Mouse (Mus musculus): Measurements from ENCODE around the gene Palm3. TPM values are rescaled to one million over a fixed set of nuclear protein-coding genes. Genes with fewer than 3 reads are reported as not detected.
A peak's percentile ranks its signal among the peaks of the same experiment; 100 is the strongest.

Palm3 gene
- polyA plus RNA-seq, 1 experiment from 2014 or later, result 7.4 TPM

DNA sequence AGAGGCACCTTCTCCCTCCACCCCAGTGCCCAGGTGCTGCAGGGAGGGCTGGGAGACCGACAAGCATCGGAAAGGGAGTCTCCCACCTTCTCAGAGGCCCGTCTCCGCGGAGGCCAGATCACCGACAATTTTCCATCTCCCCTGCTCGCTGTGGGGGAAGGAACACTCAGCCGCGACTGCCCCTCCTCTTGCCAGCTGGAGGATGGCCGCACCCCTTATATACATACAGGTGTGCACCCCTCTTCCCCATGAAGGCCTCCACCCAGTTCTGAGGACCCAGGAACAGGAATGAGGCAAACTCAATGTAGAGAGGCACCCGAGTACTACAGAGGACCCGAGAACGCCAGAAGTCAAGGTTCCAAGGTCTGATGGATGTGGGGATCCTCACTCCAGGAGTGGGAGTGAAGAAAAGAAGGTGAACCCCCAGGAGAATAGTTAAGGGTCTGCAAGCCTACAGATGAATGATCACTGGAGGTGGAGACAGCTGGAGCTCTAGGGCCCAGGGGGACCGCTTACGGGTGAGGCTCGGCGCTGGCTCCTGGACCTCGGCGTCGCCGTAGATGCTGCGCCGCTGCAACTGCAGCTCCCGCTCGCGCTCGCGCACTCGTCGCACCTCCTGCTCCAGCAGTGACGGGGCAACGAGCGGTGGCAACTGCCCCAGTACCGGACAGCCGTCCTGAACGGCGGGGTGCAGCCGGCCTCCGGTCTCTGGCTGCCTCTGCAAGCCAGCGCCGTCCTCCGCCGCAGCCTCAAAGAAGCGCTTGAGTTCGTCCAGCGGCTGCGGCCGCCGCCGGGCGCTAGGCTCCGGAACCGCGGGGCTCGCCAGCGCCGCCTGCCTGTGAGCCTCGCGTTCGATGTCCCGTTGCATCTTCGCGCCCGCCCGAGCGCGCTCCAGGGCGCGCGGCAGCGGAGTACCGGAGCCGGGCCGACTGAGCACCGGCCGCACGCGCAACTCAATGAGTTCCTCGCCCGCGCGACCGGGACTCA lies 10.4 kb upstream of the Palm3 start:
- WGBS, result under 1% methylated on average over 83 of the region's 83 CpGs
- peak; percentile 17; the same call in 1 of the 2 replicates for ATAC-seq (ENCODE audit: low FRiP score, low TSS enrichment)
- Histone ChIP-seq H3K4me3 (ENCODE audit: low read length) (peak overlapping the region; percentile 53), H3K4me1 (ENCODE audit: control insufficient read depth, insufficient read depth, low read length) (peaks cover 26% of the 10 kb centered on the region), H3K9ac (ENCODE audit: low read depth, low read length) (peak overlapping the region; percentile 64), H3K4me2 (replicated peaks; ENCODE audit: low read depth, low read length) (peak overlapping the region; percentile 96), H3K36me3 (ENCODE audit: control insufficient read depth, insufficient read depth, low read length) (no peaks in the 10 kb centered on the region), H3K27ac (ENCODE audit: low read depth, low read length) (no peak overlapping the region), H3K27me3 (ENCODE audit: control insufficient read depth, insufficient read depth, low read length) (peaks cover 35% of the 10 kb centered on the region), H3K9me3 (ENCODE audit: control insufficient read depth, low read length) (no peaks in the 10 kb centered on the region)

DNA sequence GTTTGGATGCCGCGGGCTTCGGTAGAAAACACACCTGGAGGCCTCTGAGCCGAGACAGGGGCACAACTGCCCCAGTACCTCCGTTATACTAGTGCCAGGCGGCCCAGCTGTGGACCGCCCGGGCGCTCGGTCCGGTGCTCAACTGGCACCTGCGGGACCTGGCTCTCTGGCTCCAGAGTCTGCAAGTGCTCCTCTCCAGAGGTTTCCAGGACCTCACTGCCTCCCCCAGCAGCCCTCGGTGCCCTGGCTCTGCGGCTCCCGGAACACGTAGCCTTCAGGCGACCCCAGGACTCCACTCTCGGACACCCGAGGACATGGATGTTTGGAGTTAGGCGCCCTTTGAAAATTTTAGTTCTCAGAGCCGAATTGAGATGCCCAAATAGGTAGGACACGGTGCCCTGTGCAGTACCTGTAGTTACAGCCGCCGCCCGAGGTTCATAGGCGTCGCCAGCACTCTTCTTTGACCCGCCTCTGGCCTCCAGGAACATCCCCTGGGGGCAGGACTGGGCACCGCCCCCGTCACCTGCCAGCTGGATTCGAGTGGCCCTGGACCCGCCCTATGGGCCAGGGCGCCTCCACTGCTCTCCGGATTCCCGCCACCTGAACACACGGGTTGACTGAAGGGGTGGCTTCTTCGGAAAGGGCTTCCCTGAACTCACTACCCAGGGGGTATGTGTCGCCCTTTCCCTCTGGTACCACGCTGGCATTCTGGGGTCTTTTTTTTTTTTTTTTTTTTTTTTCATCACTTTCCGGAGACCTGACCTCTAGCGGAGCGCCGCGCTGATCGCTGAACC lies 9.4 kb upstream of the Palm3 start, which contains the start of gene 2210011C24Rik:
Gene 2210011C24Rik (minus strand): TSS at position 467 of the 794 bp plus-strand sequence.
- WGBS, result under 1% methylated on average over 45 of the region's 45 CpGs
- no peak within 1 kb of the TSS for H3K27ac ChIP-seq (ENCODE audit: low read depth, low read length)
- H3K4me1 ChIP-seq (ENCODE audit: control insufficient read depth, insufficient read depth, low read length), result peaks cover 26% of the 10 kb centered on the region

DNA sequence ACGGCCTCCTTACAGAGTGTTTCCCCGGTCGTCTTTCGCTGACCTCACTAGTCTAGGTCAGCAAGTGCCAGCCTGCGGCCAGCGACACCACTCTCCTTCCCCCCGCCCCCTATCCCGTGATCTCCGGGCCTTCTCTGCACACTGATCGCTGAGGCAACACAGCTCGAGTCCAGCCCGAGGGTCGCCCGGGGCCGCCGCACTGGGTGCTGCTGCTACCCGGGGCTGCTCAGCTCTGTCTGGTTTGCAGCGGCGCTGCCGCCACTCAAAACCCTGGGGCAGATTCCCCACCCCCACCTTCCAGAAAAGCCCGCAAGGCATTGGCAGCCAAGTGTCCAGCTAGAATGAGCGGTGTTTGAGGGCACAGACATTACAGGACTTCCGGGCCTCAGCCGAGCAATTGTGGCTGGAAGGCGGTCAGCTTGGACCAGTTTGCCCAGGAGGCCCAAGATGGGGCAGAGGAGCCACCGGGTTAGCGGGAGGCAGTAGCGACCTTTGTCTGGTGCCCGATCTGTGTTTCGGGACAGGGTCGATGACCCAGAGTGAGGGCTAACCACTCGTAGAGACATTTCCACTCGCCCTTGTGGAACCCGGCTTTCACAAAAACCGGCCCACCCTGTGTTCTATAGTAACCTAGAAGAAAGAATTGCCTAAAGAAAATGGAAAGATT lies 8.6 kb upstream of the Palm3 start:
- peak; percentile 43 for ATAC-seq (ENCODE audit: low FRiP score, low TSS enrichment)
- peak overlapping the region; percentile 96 for H3K4me2 ChIP-seq (replicated peaks; ENCODE audit: low read depth, low read length)
- H3K9ac ChIP-seq (ENCODE audit: low read depth, low read length), result peak overlapping the region; percentile 47; the same call in 1 of the 2 replicates
- no peak overlapping the region for H3K27ac ChIP-seq (ENCODE audit: low read depth, low read length)
- no peaks in the 10 kb centered on the region for H3K9me3 ChIP-seq (ENCODE audit: control insufficient read depth, low read length)
- no peaks in the 10 kb centered on the region for H3K36me3 ChIP-seq (ENCODE audit: control insufficient read depth, insufficient read depth, low read length)
- H3K27me3 ChIP-seq (ENCODE audit: control insufficient read depth, insufficient read depth, low read length), result peaks cover 35% of the 10 kb centered on the region
- peaks cover 26% of the 10 kb centered on the region for H3K4me1 ChIP-seq (ENCODE audit: control insufficient read depth, insufficient read depth, low read length)
- 5% methylated on average over 35 of the region's 35 CpGs for WGBS
- peak overlapping the region; percentile 53 for H3K4me3 ChIP-seq (ENCODE audit: low read length)

More for the DNA sequence above, 9.4 kb upstream of the Palm3 start, which contains the start of gene 2210011C24Rik:
- H3K4me3 ChIP-seq (ENCODE audit: low read length), result peak within 1 kb of the TSS; percentile 53
- H3K9ac ChIP-seq (ENCODE audit: low read depth, low read length), result peak within 1 kb of the TSS; percentile 64
- no peaks in the 10 kb centered on the region for H3K9me3 ChIP-seq (ENCODE audit: control insufficient read depth, low read length)
- ATAC-seq (ENCODE audit: low FRiP score, low TSS enrichment), result peak; percentile 41
- H3K4me2 ChIP-seq (replicated peaks; ENCODE audit: low read depth, low read length), result peak within 1 kb of the TSS; percentile 96
- H3K27me3 ChIP-seq (ENCODE audit: control insufficient read depth, insufficient read depth, low read length), result peaks cover 35% of the 10 kb centered on the region
- H3K36me3 ChIP-seq (ENCODE audit: control insufficient read depth, insufficient read depth, low read length), result no peaks in the 10 kb centered on the region

DNA sequence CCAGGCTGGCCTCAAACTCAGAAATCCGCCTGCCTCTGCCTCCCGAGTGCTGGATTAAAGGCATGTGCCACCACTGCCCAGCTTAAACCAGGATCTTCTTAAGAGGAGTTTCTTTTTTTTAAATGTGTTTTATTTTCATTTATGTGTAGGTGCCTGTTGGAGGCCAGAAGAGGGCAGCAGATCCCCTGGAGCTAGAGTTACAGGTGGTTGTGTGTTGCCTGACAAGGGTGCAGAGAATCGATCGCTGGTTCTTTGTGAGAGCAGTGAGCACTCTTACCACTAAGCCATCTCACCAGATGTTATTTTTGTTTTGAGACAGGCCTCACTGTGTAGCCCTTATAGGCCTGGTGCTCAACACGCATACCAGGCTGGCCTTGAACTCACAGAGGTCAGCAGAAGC lies 5.4 kb upstream of the Palm3 start:
- ATAC-seq (ENCODE audit: low FRiP score, low TSS enrichment), result no peak
- Histone ChIP-seq H3K4me1 (ENCODE audit: control insufficient read depth, insufficient read depth, low read length) (peaks cover 17% of the 10 kb centered on the region), H3K27me3 (ENCODE audit: control insufficient read depth, insufficient read depth, low read length) (peaks cover 26% of the 10 kb centered on the region), H3K9me3 (ENCODE audit: control insufficient read depth, low read length) (no peaks in the 10 kb centered on the region), H3K4me2 (replicated peaks; ENCODE audit: low read depth, low read length) (no peak overlapping the region), H3K9ac (ENCODE audit: low read depth, low read length) (no peak overlapping the region), H3K4me3 (ENCODE audit: low read length) (no peak overlapping the region), H3K36me3 (ENCODE audit: control insufficient read depth, insufficient read depth, low read length) (no peaks in the 10 kb centered on the region), H3K27ac (ENCODE audit: low read depth, low read length) (no peak overlapping the region)
- WGBS, result 99% methylated on average over 5 of the region's 5 CpGs

DNA sequence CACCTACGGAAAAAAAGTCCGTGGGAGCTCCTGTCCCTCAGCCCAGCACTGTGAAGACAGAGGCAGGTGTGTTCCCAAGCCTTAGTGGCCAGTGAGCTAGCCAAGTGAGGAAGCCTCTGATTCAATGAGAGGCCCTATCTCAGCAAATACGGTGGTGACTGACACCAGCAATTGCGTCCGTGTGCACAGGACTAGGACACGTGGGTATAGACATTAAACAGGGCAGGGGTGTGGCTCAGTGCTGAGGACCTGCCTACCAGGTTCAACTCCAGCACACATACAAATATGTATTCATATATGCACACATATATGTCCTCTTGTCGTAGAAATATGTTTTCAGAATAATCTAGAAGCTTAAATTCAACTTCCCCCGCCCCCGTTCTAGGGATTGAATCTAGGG lies 1.5 kb upstream of the Palm3 start:
- no peak for ATAC-seq (ENCODE audit: low FRiP score, low TSS enrichment)
- WGBS, result 82% methylated on average over 9 of the region's 9 CpGs

DNA sequence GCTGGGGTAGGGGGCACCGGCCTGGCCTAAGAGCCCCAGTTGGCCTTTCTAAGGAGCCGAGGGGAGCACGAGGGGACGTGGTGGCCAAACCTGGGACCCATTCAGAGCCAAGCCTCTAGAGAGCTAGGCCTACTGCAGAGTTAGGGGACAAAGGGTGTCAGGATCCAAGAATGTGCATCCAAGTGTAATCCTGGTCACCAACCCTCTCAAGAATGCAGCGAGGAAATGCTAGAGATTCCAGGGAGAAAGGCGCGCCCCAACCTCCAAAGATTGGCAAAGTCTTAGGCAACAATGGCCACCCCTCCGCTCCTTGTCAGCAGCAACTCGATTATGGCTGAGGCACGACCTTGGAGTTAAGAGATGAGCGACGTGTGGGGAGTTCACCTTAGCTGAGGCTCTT lies 298 bp downstream of the Palm3 start:
- Histone ChIP-seq H3K9ac (ENCODE audit: low read depth, low read length) (peak overlapping the region; percentile 44), H3K4me3 (ENCODE audit: low read length) (peak overlapping the region; percentile 23), H3K9me3 (ENCODE audit: control insufficient read depth, low read length) (no peaks in the 10 kb centered on the region), H3K27ac (ENCODE audit: low read depth, low read length) (peak overlapping the region; percentile 78), H3K4me2 (replicated peaks; ENCODE audit: low read depth, low read length) (peak overlapping the region; percentile 41), H3K27me3 (ENCODE audit: control insufficient read depth, insufficient read depth, low read length) (peaks cover 1% of the 10 kb centered on the region), H3K4me1 (ENCODE audit: control insufficient read depth, insufficient read depth, low read length) (peaks cover 44% of the 10 kb centered on the region), H3K36me3 (ENCODE audit: control insufficient read depth, insufficient read depth, low read length) (no peaks in the 10 kb centered on the region)
- no peak; the same call in 1 of the 2 replicates for ATAC-seq (ENCODE audit: low FRiP score, low TSS enrichment)
- WGBS, result 32% methylated on average over 12 of the region's 12 CpGs

More for the DNA sequence above, 1.5 kb upstream of the Palm3 start:
- H3K9me3 ChIP-seq (ENCODE audit: control insufficient read depth, low read length), result no peaks in the 10 kb centered on the region
- no peaks in the 10 kb centered on the region for H3K27me3 ChIP-seq (ENCODE audit: control insufficient read depth, insufficient read depth, low read length)
- no peak overlapping the region for H3K9ac ChIP-seq (ENCODE audit: low read depth, low read length)
- H3K36me3 ChIP-seq (ENCODE audit: control insufficient read depth, insufficient read depth, low read length), result no peaks in the 10 kb centered on the region
- no peak overlapping the region for H3K4me2 ChIP-seq (replicated peaks; ENCODE audit: low read depth, low read length)
- H3K27ac ChIP-seq (ENCODE audit: low read depth, low read length), result no peak overlapping the region
- H3K4me1 ChIP-seq (ENCODE audit: control insufficient read depth, insufficient read depth, low read length), result peaks cover 32% of the 10 kb centered on the region
- H3K4me3 ChIP-seq (ENCODE audit: low read length), result no peak overlapping the region

DNA sequence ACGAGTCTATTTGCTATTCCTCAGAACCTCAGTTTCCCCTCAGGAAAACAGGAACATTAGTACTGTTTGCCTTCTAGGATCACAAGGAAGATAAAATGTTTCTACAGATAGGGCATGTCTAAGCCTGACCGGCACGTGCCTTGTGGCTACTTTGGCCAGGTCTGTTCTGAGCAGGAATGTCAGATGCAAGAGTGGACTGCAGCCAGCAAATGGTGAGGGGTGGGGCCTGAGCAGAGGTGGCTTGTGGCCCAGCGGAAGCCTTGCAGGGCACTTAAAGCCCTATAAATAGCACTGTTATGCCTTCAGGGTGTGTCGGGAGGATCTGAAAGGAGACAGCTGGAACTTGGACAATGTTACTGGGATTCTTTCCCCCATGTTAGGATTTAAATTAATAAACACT lies 1.8 kb downstream of the Palm3 start:
- H3K4me2 ChIP-seq (replicated peaks; ENCODE audit: low read depth, low read length), result peak overlapping the region; percentile 41
- no peak for ATAC-seq (ENCODE audit: low FRiP score, low TSS enrichment)
- H3K9me3 ChIP-seq (ENCODE audit: control insufficient read depth, low read length), result no peaks in the 10 kb centered on the region
- H3K27ac ChIP-seq (ENCODE audit: low read depth, low read length), result no peak overlapping the region
- H3K4me1 ChIP-seq (ENCODE audit: control insufficient read depth, insufficient read depth, low read length), result peaks cover 45% of the 10 kb centered on the region
- peaks cover 5% of the 10 kb centered on the region for H3K27me3 ChIP-seq (ENCODE audit: control insufficient read depth, insufficient read depth, low read length)
- 8% methylated on average over 5 of the region's 5 CpGs for WGBS
- no peaks in the 10 kb centered on the region for H3K36me3 ChIP-seq (ENCODE audit: control insufficient read depth, insufficient read depth, low read length)
- no peak overlapping the region for H3K4me3 ChIP-seq (ENCODE audit: low read length)
- H3K9ac ChIP-seq (ENCODE audit: low read depth, low read length), result no peak overlapping the region

DNA sequence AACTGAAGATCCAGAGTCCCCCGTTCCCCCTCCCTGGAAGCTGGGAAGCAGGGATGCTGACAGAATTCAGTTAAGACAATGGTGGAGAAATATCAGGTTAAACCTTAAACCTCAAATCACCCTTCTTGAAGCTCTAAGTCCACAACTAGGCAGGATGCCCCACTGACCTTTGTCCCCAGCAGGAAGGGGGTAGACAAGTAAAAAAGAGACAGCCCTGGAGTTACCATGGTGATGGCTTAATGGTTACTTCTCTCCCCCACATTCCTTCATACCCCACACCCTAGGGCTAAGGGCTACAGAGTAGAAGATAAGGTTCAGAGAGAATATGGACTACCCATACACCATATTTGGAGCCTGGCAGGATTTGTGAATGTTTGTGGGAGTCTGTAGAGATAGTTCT lies 2.4 kb downstream of the Palm3 start:
- no peaks in the 10 kb centered on the region for H3K9me3 ChIP-seq (ENCODE audit: control insufficient read depth, low read length)
- peaks cover 5% of the 10 kb centered on the region for H3K27me3 ChIP-seq (ENCODE audit: control insufficient read depth, insufficient read depth, low read length)
- H3K4me3 ChIP-seq (ENCODE audit: low read length), result no peak overlapping the region
- H3K9ac ChIP-seq (ENCODE audit: low read depth, low read length), result no peak overlapping the region
- 24% methylated on average over 1 of the region's 1 CpGs for WGBS
- no peak overlapping the region for H3K27ac ChIP-seq (ENCODE audit: low read depth, low read length)
- no peaks in the 10 kb centered on the region; the same call in 1 of the 2 replicates for H3K36me3 ChIP-seq (ENCODE audit: control insufficient read depth, insufficient read depth, low read length)
- no peak for ATAC-seq (ENCODE audit: low FRiP score, low TSS enrichment)
- peak overlapping the region; percentile 19; the same call in 1 of the 2 replicates for H3K4me2 ChIP-seq (replicated peaks; ENCODE audit: low read depth, low read length)
- H3K4me1 ChIP-seq (ENCODE audit: control insufficient read depth, insufficient read depth, low read length), result peaks cover 45% of the 10 kb centered on the region

Data from kidney, embryonic 14.5 days (tissue).